Mouse (Mus musculus): ENCODE measurements at regions not wholly inside any gene's neighbourhood (a gene's known extent, or its start where the extent isn't known, plus 50 kb on each side); places are given as distances from the start of the nearest gene placed in this dataset.

GRCm38 (mm10) chr2:128372204-128372603 lies 218.8 kb upstream of the Spdye4c start:
- TF ChIP-seq CTCF (IDR thresholded peaks at IDR 0.05; ENCODE audit: low read depth, low read length), result no peak
- no peak for TF ChIP-seq POLR2A (IDR thresholded peaks at IDR 0.05; ENCODE audit: extremely low read depth, insufficient read depth, low read length)
